Mouse (Mus musculus): ENCODE measurements around the gene Cdc16.
A peak's percentile ranks its signal among the peaks of the same experiment; 100 is the strongest.

- peak; percentile 53 for TF ChIP-seq CTCF (IDR thresholded peaks at IDR 0.05; ENCODE audit: insufficient read depth, low read length)
- peak; percentile 43; the same call in 1 of the 2 replicates for TF ChIP-seq POLR2A (IDR thresholded peaks at IDR 0.05; ENCODE audit: borderline replicate concordance, extremely low read depth, low read depth, low read length)
Measured at GRCm38 (mm10) chr8:13785764-13786299, 28.4 kb downstream of the Cdc16 start.
